Mouse (Mus musculus) cerebellum, postnatal 14 days (tissue): ENCODE results near the gene Zfp385a.

Experiments used
- DNase-seq, 2 experiments: peaks; one replicate each; pipeline ENCODE4 v3.0.0; 2021; ENCODE audit warnings: mixed read lengths in 2 of 2

The Zfp385a gene

DNA sequence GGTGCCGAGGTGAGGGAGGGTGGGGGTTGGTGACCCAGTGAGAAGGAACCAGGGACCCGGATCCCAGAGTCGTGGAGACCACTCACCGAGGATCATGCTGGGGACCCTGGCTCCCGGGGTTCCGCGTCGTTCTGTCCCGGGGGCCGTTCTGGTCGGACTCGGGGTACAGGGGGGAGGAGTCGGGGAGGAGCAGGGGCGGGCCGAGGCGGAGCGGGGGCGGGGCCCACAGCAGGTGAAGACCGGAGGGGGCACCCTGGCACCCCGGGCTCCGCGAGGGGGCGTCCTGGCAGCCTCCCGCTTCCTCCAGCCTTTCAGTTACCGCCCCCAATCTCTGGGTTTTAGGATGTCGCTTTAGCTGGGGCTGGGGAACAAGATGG lies at the start of gene Zfp385a:
TSS of gene Zfp385a (minus strand) at position 133 of the 377 bp plus-strand sequence.
- peak in 1 of 2 experiments; percentile 54 for DNase-seq

DNA sequence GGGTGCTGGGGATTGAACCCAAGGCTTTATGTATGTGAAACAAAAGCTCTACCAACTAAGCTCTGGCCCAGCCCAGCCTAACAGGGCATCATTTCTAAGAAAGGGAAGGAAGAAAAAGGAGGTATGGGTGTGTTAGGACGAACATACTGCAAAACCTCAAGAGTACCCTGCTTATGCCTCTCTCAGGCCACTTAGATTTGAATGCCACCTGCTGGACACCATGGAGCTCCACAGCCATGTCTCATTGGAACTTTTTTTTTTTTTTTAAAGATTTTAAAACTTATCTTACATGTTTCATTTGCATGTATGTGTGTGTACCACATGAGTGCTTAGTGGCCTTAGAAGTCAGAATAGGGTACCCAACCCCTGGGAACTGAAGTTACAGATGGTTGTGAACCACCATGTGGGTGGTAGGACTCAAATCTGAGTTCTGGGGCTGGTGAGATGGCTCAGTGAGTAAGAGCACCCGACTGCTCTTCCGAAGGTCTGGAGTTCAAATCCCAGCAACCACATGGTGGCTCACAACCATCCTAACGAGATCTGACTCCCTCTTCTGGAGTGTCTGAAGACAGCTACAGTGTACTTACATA lies 48.8 kb upstream of the Zfp385a start:
- peak; percentile 36 to 46 for DNase-seq

DNA sequence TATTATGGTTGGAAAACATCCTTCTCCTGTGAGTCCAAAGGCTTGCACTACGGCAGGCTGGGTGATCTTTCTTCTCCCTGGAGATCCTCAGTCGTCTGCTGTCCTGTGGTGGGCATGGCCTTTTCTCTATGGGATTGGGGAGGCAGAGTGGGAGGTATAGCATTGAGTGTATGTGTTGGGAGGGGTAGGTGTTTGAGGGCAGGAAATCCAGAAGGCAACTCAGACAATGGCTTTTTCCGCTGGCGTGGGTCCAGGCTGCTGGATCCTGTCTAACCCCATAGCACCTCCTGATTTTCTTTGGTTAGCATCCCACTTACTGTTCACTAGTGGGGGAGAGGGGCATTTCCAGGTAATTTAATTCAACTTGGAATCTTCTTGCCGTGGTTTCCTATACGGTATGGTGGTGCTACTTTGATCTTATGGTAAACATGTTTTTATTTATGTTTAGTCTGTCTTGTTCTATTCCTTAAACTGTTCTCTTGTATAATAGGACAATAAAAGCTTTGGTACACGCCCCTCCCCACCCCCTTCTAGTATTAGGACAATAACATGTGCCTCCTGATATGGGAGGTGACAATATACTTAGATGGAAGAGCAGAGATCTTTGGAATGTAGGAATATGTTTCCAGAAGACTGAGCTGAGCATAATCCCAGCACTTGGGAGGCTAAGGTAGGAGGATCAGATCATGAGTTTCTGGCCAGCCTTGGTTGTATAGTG lies 44.0 kb upstream of the Zfp385a start:
- DNase-seq = peak in 1 of 2 experiments; percentile 35

DNA sequence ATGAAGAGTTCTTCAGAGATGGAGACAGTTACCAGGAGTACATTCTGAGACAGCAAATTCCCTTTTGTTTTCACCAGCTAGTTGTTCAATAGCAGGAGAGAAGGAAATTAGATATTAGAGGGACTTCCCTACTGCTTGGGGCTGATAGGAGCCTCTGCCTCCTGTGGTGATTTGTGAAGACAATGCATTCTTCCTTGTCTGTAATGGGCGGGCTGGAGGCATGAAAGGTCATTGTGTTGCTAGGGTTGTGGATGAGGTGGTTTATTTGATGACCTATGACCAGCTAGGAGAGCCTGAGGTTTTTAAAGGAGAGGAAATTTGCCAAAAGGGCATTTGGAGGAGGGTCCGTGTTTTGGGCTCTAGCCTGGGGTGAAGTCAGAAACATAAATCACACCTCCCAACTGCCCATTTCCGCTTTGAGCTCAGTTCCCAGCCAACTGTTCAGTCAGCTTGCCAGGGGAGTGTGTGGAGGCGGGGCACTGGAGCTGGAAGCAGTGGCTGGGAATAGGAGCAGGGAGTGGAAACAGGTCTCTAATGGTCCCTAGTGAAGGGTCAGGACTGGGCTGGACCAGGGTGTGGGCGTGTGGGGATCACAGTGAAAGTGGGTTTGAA lies 43.0 kb upstream of the Zfp385a start:
- peak; percentile 65 to 66 for DNase-seq

DNA sequence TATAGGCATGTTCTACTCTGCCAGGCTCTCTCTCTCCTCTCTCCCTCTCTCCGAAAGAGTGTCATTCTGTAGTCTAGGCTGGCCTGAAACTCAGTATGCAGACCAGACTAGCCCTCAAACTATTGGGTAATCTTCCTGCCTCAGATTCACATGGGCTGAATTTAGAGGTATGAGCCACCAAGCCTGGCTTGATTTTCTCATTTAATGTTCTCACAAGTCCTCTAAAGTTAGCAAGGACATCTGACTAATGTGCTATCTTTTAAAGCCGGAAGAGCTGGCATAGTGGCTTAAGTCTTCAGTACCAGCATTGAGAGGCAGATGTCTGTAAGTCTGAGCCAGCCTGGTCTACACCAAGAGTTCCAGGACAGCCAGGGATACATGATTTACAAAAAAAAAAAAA lies 42.2 kb upstream of the Zfp385a start:
- DNase-seq = no peak

DNA sequence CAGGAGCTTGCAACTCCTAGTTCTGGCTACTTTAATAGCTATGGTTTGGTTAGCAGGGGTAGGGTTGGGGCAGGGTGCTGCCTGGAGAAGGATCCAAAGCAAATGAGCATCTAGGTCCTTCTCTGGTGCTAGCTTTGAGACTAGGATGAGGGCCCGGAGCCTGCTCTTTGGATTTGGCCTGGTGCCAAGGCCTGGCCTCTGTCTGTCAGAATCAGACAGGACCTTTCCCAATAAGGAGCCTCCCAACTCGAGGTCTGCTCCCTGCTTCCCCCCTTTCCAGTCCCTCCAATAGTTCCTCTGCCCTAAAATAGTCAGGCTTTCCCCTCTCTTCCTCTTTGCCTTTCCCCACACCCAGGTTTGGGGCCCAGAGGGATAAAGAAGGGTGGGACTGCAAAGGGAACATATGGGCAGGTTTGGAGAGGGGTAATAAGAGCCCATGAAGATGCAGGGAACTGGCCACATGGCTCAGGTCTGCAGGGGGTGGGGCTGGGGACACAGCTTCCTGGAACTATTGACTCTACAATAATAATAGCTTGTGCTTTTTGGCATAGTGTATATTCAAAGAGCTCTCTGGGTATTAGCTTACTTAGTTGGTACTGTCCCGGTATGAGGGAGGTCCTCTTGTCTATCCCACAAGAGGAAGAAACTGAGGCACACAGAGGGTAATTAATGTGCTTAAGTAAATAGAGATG lies 38.9 kb upstream of the Zfp385a start:
- DNase-seq = peak in 1 of 2 experiments; percentile 41

DNA sequence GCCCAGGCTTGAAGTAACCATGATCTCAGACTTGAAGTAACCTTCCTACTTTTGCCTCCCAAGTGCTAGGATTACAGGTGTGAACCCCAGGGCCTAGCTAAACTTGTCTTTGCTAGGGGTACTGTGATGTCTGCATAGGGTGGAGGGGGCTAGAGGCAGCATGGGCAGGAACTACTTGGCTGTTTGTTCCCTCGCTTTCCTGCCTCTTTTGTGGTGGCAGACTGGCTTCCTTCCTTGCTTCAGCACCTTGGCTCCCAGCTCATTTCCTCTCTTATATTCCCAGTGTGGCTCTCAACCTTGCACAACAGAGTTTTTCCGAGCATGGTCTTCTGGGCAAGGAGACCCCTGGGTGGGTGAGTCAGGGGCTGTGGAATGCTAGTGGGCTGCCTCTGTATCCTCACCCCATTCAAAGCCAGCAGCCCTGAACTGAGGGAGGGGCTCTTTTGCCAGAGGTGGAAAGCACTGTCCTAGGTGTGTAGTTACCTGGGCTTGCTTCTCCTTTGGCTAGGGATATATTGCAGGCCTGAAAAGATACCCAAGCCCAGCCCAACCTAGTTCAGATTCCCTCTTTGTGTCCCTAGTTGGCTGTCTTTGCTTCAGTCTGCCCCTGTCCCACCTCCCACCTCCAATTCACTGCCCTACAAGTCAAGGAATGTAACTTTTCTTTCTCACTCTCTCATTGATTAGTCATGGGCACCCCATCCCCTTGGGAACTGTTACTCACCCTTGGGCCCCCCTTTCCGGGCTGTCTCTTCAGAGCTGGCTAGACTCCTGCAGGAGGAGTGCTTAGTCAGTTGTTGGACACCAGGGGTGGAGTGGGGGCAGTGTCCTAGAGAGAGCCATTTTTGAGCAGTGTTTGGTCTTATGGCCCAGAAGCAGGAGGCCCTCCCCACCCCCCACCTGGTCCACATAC lies 38.1 kb upstream of the Zfp385a start:
- DNase-seq = no peak

DNA sequence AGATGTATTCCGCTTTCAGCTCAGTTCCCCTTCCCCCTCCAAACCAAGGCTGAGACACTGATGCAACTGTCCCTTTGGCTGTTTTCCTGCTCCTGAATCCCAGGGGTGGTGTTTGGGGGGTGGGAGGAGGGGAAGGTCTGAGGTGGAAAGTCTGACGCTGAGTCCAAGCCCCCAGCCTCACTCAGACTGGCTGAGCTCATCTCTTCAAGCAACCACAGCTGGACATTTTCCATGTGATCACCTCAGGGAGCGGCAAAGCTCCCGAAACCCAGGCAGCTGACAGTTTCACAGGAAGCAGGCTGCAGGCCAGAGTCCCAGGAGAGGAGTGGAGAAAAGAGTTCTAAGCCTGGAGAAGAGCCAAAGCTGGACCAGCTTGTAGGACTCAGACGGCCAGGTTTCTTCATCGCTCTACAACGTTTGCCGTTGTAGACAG lies 37.0 kb upstream of the Zfp385a start:
- DNase-seq = peak; percentile 56 to 61

DNA sequence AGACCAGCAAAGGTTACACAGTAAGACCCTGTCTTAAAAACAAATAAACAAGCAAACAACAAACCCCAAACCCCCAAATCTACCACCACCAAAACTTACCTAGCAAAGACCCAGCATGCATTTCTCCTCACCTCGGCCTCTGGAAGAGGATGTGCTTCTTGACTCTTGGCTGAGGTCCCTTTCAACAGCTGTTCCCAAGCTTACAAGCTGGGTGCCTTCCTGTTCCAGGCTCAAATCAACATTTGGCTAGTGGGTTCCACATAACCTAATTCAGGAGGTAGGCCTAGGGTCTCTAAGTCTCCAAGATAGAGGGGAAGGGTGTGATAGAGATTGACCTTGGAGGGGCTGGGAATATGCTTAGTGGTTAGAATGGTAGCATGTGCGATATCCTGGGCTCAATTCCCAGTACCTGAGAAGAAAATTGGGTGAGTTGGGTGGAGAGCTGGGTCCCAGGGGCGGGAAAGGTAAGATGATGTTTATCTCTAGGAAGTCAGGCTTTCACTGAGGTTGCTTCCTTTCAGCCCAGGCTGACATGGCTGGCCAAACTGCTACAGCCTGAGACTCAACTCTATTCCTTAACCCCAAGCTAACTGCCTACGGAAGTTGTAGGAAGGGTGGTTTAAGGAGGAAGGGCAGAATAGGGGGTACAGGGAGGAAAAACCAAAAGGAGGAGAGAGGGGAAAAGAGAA lies 35.4 kb upstream of the Zfp385a start:
- DNase-seq = no peak

DNA sequence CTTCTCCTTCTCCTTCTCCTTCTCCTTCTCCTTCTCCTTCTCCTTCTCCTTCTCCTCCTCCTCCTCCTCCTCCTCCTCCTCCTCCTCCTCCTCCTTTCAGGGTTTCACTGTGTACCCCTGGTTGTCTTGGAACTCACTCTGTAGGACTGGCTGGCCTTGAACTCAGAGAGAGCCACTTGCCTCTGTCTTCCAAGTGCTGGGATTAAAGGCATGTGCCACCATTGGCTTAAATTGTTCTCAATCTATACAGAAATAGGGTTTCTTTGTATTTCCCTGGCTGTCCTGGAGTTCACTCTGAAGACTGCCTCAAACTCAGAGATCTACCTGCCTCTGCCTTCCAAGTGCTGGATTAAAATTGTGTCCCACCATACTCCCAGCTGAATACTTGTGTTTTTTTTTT lies 32.6 kb upstream of the Zfp385a start:
- no peak for DNase-seq

DNA sequence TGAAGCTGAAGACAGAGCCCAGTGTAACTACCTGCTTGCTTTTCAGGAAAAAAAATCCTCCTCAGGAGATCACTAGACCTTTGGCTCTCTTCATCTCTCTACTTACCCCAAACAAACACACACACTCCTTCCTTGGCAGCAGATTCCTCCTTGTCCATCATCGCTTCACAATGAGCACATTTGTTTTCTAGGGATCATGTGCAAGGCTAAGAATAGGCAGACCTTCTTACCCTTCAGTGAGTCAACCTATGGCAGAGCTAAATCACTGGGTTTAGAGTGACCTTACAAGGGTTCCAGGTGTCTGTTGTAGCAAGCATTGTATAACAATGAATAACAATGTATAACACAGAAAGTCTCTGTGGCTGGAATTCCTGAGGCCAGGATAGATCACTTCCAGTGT lies 31.8 kb upstream of the Zfp385a start:
- no peak for DNase-seq

DNA sequence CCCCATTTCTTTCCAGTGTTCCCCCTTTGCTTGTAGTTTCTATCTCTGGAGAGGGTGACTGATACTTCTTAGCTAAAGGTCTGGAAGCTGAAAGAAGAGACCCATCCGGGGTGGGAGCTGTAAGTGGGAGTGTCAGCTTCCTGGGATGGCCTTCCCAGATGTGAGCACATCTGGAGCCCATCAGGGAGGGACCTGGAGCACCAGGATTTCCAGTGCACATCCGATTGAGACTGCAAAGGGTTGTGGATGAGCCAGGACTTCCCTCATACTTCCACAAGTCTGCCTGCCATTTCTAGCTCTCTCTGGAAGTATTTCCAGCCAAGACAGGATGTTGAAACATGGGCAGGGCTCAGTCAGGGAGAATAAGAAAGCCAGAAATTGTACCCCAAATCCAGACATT lies 31.3 kb upstream of the Zfp385a start:
- DNase-seq = no peak

DNA sequence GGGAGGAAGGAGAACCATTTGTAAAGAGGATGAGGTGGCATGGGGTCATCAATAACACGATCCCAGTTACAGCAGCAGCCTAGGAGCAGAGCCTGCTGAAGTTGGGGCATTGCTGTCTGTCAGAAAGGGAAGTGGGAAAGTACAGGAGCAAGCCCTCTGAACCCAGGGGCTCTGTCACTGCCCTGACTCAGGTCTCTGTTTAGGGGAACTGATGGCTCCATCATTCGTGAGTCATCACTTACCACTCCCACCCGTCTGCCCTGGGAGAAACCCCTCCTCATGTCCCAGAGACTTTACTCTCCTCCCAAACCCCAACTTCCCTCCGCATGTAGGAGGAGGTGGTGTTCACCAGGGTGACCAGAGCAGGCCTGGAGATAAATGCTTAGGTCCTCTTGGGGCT lies 30.6 kb upstream of the Zfp385a start:
- DNase-seq = no peak

DNA sequence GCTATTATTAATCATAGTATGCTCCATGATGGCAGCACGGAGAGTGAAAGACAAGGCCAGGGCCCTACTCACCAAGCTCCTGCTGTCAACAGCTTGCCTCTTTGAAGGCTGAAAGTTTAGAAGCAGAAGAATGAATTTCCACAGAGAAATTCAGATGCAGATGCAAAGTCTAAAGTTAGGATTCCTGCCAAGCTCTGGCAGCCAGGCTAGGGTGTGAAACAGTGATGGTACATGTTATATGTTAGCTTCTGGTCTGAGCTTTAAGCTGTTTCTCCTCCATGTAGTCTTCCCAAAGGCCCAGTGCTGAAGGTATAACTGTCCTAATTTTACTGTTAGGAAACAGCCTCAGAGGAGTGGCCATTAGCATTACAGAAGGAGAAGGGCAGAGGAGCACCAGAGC lies 29.2 kb upstream of the Zfp385a start:
- DNase-seq = no peak

DNA sequence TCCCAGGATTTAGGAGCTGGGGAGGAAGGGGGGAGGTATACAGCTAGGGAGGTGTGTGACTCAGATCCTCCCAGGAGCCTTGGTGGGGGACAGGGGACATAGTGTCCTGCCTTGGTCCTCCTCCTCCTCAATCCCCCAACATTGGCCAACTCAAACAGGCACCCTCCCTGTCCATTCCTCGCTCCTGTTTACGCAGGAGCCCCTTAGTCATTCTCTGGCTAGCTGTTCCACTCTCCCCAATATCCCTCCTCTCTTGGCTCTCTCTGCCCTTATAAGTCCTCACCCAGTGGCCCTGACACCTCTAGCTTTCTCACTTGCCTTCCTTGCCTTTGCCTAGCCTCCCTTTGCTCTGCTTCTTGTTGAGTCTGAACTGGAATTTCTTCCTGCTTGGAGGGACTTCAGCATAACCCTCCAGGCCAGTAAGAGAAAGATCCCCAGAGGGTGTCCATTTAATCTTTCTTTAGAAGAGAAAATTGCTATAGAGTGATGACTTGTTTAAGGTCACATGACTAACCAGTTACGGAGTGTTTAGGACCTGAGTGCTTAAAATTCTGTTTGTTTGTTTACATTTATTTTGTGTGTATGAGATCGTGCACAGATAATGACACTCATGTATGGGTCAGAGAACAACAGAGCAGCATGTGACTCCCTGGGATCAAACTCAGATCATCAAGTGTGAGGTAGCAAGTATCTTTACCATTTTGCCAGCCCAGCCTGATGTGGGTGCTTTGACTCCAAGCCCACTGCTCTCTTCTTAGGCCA lies 28.5 kb upstream of the Zfp385a start:
- no peak for DNase-seq

DNA sequence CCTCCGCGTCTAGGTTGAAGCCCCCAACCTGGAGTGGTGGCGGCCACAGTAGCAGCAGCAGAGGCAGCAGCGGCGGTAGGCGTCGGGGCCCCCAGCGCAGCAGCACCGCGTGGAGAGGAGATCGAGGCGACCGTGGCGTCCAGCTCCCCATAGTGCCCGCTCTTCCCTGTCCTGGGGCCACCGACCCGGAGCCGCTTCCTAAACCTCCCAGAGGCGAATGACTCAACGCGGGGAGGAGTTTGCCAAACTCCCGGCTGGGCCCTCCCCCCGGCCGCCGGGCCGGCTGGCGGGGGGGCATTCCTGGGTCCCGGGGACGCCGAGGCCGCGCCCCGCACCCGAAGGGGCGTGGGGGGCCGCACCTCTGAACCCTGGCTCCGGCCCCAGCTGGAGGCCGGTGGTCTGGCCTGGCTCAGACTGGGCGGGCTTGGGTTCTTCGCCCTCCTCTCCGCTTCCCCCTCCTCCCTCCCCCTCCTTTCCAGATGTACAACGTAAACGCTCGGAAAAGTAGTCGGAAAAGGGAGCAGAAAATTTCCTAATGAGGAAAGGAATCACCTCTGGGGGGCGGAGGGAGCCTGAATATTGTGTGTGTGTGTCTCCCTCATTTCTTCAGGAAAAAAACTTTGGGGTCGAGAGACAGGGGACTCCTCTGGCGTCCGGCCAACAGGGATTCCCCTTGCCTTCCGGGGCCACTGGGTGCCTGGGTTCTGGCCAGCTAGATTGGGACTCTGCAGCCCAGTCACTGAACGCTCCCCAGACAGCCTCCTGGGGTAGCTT lies 26.7 kb upstream of the Zfp385a start, which contains the start of gene Itga5:
TSS of gene Itga5 (minus strand) at position 388 of the 774 bp plus-strand sequence.
- peak; percentile 46 to 62 for DNase-seq

DNA sequence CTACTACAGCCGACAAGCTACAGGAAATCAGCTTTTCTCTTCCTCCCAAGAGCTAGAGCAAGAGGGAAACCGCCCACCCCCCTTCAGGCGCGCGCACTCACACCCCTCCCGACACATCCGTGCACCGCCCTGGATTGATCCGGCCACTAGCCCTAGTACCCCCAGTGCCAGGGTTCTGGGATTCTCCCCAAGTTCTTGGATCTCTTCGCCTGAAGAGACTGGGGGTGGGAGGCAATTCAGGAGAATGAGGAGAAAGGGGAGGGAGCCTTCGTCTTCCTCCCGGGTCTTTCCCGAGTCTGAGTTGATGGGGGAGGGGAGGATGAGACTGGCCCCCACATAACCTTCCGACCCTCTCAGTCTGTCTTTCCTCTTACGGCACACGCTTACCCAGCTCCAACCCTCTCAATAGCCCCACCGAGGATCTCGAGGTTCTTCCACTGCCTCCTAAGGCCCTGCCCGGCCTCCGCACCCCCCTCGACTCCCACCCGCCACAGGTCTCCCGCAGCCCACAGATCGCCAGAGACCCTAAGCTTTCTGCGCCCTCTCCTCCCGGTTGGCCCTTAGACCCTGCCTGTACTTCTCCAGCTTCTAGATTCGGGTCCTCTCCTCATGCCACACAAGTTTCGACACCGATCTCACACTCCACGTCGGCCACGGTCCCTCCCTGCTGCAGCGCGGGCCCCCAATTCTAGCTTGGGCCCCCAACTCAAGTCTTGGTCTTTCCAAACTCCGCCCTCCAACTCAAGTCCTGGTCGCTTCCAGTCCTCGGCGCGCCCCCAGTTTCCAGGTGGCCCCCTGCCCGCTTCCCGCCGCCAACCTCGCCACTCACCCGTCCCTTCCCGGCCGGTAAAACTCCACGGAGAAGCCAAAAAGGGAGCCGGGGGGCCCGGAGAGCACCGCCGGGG lies 25.8 kb upstream of the Zfp385a start:
- no peak for DNase-seq

DNA sequence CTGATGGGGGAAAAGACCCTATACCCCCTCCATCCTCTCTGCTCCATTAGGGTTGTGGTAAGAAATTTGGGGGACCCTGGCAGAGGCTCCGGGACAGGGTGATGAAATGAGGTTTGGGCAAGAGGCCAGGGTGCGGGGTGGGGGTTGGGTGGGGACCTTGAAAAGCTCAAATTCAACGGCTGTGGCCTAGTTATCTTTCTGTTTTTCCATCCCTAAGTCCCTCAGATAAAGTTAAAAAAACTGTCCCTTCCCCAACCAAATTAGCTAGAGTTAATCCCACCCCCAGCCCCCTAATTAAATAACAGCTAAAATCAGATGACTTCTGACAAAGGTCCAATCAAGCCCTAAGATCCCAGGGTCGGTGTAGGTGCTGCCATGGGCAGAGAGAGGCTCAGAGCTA lies 24.9 kb upstream of the Zfp385a start:
- DNase-seq = no peak

DNA sequence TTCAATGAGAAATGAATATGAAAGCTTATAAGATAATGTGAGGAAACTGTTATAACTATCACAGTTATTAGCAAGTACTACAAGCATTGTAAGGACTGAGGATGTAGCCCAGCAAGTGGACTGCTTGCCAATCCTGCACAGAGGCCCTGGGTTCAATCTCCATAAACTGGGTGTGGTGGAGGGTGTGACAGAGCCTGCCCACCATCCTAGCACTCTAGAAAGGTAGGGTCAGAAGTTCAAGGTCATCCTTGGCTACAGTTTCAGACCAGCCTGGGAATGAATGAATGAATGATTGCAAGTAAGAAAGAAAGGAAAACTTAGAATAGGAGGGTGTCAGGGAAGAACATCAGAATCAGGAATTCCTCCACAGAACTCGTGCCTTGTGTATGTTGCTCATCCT lies 23.9 kb upstream of the Zfp385a start:
- no peak for DNase-seq
